Mouse (Mus musculus) G1E-ER4 (cell line): ENCODE data around the gene C1s1. TPM values are rescaled to one million over a fixed set of nuclear protein-coding genes. Genes with fewer than 3 reads are reported as not detected.

Source experiments
- GATA1 ChIP-seq: IDR thresholded peaks from one replicate; pipeline ENCODE4 v1.8.0; 2012; ENCODE audit warnings: low read length, inconsistent platforms
- polyA plus RNA-seq: library from polyadenylated mRNA; stranded (reverse); fragments of >175 nt; gene quantifications from 2 replicates; pipeline ENCODE4 v1.2.3, GENCODE M21; 2012

The C1s1 gene
- polyA plus RNA-seq, 1 experiment: not detected

- TF ChIP-seq GATA1: no peak
Measured at GRCm38 (mm10) chr6:124502021-124502420, 40.1 kb downstream of the C1s1 start.

GRCm38 (mm10) chr6:124501473-124501872 lies 40.7 kb downstream of the C1s1 start:
- no peak for TF ChIP-seq GATA1

GRCm38 (mm10) chr6:124499914-124500566 lies 42.1 kb downstream of the C1s1 start:
- TF ChIP-seq GATA1: no peak

- no peak for TF ChIP-seq GATA1
Measured at GRCm38 (mm10) chr6:124496054-124496453, 46.1 kb downstream of the C1s1 start.

- no peak for TF ChIP-seq GATA1
Measured at GRCm38 (mm10) chr6:124493886-124494285, 48.3 kb downstream of the C1s1 start.

- TF ChIP-seq GATA1: no peak
Measured at GRCm38 (mm10) chr6:124492842-124493561, 49.2 kb downstream of the C1s1 start, which contains the start of gene C1rl. TSS of gene C1rl (plus strand) at chr6:124493113.

- no peak for TF ChIP-seq GATA1
Measured at GRCm38 (mm10) chr6:124491427-124491826, 50.7 kb downstream of the C1s1 start.

GRCm38 (mm10) chr6:124488952-124489351 lies 53.2 kb downstream of the C1s1 start:
- no peak for TF ChIP-seq GATA1

- TF ChIP-seq GATA1: no peak
Measured at GRCm38 (mm10) chr6:124487509-124487908, 54.6 kb downstream of the C1s1 start.

GRCm38 (mm10) chr6:124485414-124486144 lies 56.6 kb downstream of the C1s1 start:
- no peak for TF ChIP-seq GATA1

- no peak for TF ChIP-seq GATA1
Measured at GRCm38 (mm10) chr6:124484851-124485250, 57.3 kb downstream of the C1s1 start.

- TF ChIP-seq GATA1: no peak
Measured at GRCm38 (mm10) chr6:124481571-124481970, 60.6 kb downstream of the C1s1 start.

Other genes with a start within 250 kb of the C1s1 start
- gene Cd163, start 237.7 kb downstream of the C1s1 start, polyA plus RNA-seq: not detected in 2 replicates
- gene Pex5, start 127.3 kb downstream of the C1s1 start, polyA plus RNA-seq: 19.7 and 31.2 TPM in 2 replicates
- gene Clstn3, start 77.6 kb downstream of the C1s1 start, polyA plus RNA-seq: 49.1 and 65.4 TPM in 2 replicates
- gene C1rl, start 49.2 kb downstream of the C1s1 start, polyA plus RNA-seq: not detected in 2 replicates
- gene C1ra, start 30.0 kb downstream of the C1s1 start, polyA plus RNA-seq: not detected in 2 replicates
- not detected in 2 replicates for gene C1rb, start 27.9 kb upstream of the C1s1 start, polyA plus RNA-seq
- gene C1s2, start 93.7 kb upstream of the C1s1 start, polyA plus RNA-seq: not detected in 2 replicates
- 144 and 152 TPM in 2 replicates for gene Lpcat3, start 120.7 kb upstream of the C1s1 start, polyA plus RNA-seq
- gene Emg1, start 169.8 kb upstream of the C1s1 start, polyA plus RNA-seq: 252 and 358 TPM in 2 replicates
- gene Phb2, start 170.0 kb upstream of the C1s1 start, polyA plus RNA-seq: 491 and 631 TPM in 2 replicates
- 25.0 and 55.5 TPM in 2 replicates for gene Ptpn6, start 196.4 kb upstream of the C1s1 start, polyA plus RNA-seq
- 18.3 and 24.3 TPM in 2 replicates for gene Grcc10, start 199.0 kb upstream of the C1s1 start, polyA plus RNA-seq
- 1.7 and 2.3 TPM in 2 replicates for gene Gm45234, start 213.7 kb upstream of the C1s1 start, polyA plus RNA-seq
- 58.0 and 62.7 TPM in 2 replicates for gene Atn1, start 214.2 kb upstream of the C1s1 start, polyA plus RNA-seq
- not detected in 2 replicates for gene Eno2, start 227.3 kb upstream of the C1s1 start, polyA plus RNA-seq
- gene Lrrc23, start 237.4 kb upstream of the C1s1 start, polyA plus RNA-seq: not detected in 2 replicates